Mouse (Mus musculus): ENCODE results near the gene Ilk.

- TF ChIP-seq EP300 (IDR thresholded peaks at IDR 0.05) (no peak), CTCF (IDR thresholded peaks at IDR 0.05) (no peak)
Measured at GRCm38 (mm10) chr7:105764331-105764730, 27.9 kb downstream of the Ilk start.
